Mouse (Mus musculus) cerebellum, adult 2 months (tissue): ENCODE measurements around the gene Vamp3.

Experiments used
- CTCF ChIP-seq: fragments of 200-500 bp; IDR thresholded peaks from 2 replicates; pipeline ENCODE4 v1.5.1; 2011; ENCODE audit warnings: low read depth, mild to moderate bottlenecking, control low read depth, low read length, moderate library complexity, borderline replicate concordance; ENCODE audit not compliant: insufficient read depth
- POLR2A ChIP-seq: fragments of 200-500 bp; IDR thresholded peaks from 2 replicates; pipeline ENCODE4 v1.6.1; 2011; ENCODE audit warnings: low read length, control low read depth, borderline replicate concordance; ENCODE audit not compliant: insufficient read depth

DNA sequence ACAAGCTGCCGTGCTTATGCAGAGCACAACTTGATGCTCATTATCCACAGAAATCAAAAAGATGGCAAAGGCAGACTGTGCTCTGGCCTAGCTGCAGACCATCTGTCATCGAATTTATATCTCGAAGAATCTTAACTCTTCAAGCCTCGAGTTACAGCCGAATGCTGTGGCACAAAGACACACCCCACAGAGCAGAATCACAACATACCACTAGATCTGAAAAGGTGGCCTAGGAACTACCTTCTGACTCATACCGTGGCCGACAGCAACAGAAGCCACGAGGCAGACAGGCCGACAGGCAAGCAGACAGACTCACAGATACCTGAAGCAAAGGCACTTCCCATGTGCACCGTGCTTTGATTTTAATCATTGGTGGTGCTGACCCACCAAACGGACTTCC is 45.9 kb upstream of the Vamp3 start:
- TF ChIP-seq CTCF, result no peak
- no peak for TF ChIP-seq POLR2A
